Mouse (Mus musculus) heart, embryonic 15.5 days (tissue): Measurements from ENCODE around the gene Rps2. TPM values are rescaled to one million over a fixed set of nuclear protein-coding genes. Genes with fewer than 3 reads are reported as not detected.

Experiments
- ATAC-seq: fragments of 200-750 bp; cut with Nextera tagmentation; replicated peaks from 2 replicates; pipeline ENCODE4 v1.8.0; 2017; ENCODE audit warnings: low read depth, moderate TSS enrichment; ENCODE audit not compliant: insufficient number of reproducible peaks, insufficient read depth, low FRiP score
- H3K27ac ChIP-seq: fragments of 300-500 bp; sonication (generic); 2 replicates; pipeline ENCODE4 v1.5.1; 2015; ENCODE audit warnings: mild to moderate bottlenecking, inconsistent platforms
- H3K27me3 ChIP-seq: fragments of 300-500 bp; sonication (generic); 2 replicates; pipeline ENCODE4 v1.6.1; 2015; ENCODE audit warnings: inconsistent platforms
- H3K36me3 ChIP-seq: fragments of 300-500 bp; sonication (generic); 2 replicates; pipeline ENCODE4 v1.6.1; 2015; ENCODE audit warnings: mild to moderate bottlenecking, inconsistent platforms
- H3K4me1 ChIP-seq: fragments of 300-500 bp; sonication (generic); replicated peaks from 2 replicates; pipeline ENCODE4 v1.6.1; 2015; ENCODE audit warnings: inconsistent platforms
- H3K4me2 ChIP-seq: fragments of 300-500 bp; sonication (generic); 2 replicates; pipeline ENCODE4 v1.6.1; 2015; ENCODE audit warnings: inconsistent platforms, mild to moderate bottlenecking, moderate library complexity
- H3K4me3 ChIP-seq: fragments of 300-500 bp; sonication (generic); 2 replicates; pipeline ENCODE4 v1.5.1; 2015; ENCODE audit warnings: mild to moderate bottlenecking, inconsistent platforms
- H3K9ac ChIP-seq: fragments of 300-500 bp; sonication (generic); 2 replicates; pipeline ENCODE4 v1.6.1; 2015; ENCODE audit warnings: mild to moderate bottlenecking, inconsistent platforms
- H3K9me3 ChIP-seq: fragments of 300-500 bp; sonication (generic); replicated peaks from 2 replicates; pipeline ENCODE4 v1.6.1; 2016; ENCODE audit warnings: inconsistent platforms
- WGBS: fragments of 180-500 bp; shearing (Covaris S2); methylation state at CpG from one replicate; pipeline ENCODE4 v1.1.7; 2015; ENCODE audit warnings: mixed read lengths; 5-methylcytosine and 5-hydroxymethylcytosine counted together
- polyA plus RNA-seq: library from polyadenylated mRNA; unstranded; fragments of >200 nt; fragmentation: Nextera tagmentation; extraction: Ambion mirVana; gene quantifications from 2 replicates; pipeline ENCODE4 v1.2.1, GENCODE M21; 2015

The Rps2 gene
- polyA plus RNA-seq, 1 experiment from 2014 or later: 770 TPM

- ATAC-seq: no peak
- no peaks in the 10 kb centered on the region for H3K9me3 ChIP-seq
- 16% methylated on average over 4 of the region's 4 CpGs for WGBS
- no peak overlapping the region for H3K4me3 ChIP-seq
- H3K27ac ChIP-seq: no peak overlapping the region
- no peak overlapping the region for H3K9ac ChIP-seq
- no peaks in the 10 kb centered on the region for H3K36me3 ChIP-seq
- H3K27me3 ChIP-seq: peaks cover 62% of the 10 kb centered on the region
- no peak overlapping the region for H3K4me2 ChIP-seq
- peaks cover 20% of the 10 kb centered on the region for H3K4me1 ChIP-seq
Observed at GRCm38 (mm10) chr17:24751528-24751927, 33.6 kb downstream of the Rps2 start.

- H3K4me3 ChIP-seq: peak within 1 kb of the TSS; percentile 61
- WGBS: 2% methylated on average over 45 of the region's 82 CpGs
- no peaks in the 10 kb centered on the region for H3K36me3 ChIP-seq
- no peaks in the 10 kb centered on the region for H3K9me3 ChIP-seq
- H3K27ac ChIP-seq: no peak within 1 kb of the TSS
- H3K27me3 ChIP-seq: peaks cover 61% of the 10 kb centered on the region
- peak within 1 kb of the TSS; percentile 98 for H3K4me2 ChIP-seq
- H3K9ac ChIP-seq: peak within 1 kb of the TSS; percentile 47
- H3K4me1 ChIP-seq: peaks cover 20% of the 10 kb centered on the region
- ATAC-seq: peak; percentile 83
Observed at GRCm38 (mm10) chr17:24752415-24753394, 34.8 kb downstream of the Rps2 start, which contains the start of gene Hs3st6. Gene Hs3st6, plus strand, starts transcription at chr17:24752988.

DNA sequence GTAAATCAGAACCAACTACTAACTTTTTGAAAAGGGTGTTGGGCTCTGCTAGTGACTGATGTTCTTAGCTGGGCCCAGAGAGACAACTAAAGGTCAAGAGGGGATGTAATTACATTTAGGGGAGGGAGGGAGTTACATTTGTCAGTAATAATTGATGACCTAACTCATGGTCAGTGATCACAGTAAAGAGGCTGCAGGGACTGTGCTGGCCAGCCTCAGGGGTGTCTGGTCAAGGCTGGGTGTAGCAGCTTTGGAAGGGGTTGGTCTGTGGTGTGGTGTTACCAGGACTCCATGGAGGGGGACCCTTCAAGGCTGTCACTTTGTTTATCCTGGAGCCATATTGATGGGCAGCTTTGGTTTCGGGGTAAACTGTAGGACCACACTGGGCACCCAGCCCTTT lies 39.5 kb downstream of the Rps2 start:
- 91% methylated on average over 1 of the region's 1 CpGs for WGBS
- no peak for ATAC-seq
- Histone ChIP-seq H3K4me3 (no peak overlapping the region), H3K4me1 (peaks cover 20% of the 10 kb centered on the region), H3K27me3 (peaks cover 37% of the 10 kb centered on the region), H3K9me3 (no peaks in the 10 kb centered on the region), H3K36me3 (no peaks in the 10 kb centered on the region), H3K27ac (no peak overlapping the region), H3K9ac (no peak overlapping the region), H3K4me2 (no peak overlapping the region)

- 0 out of 2 replicates have a peak, but pooled peaks cover 9% of the 10 kb centered on the region for H3K4me1 ChIP-seq
- WGBS: 62% methylated on average over 5 of the region's 5 CpGs
- no peaks in the 10 kb centered on the region for H3K36me3 ChIP-seq
- peaks cover 4% of the 10 kb centered on the region; the same call in 1 of the 2 replicates for H3K27me3 ChIP-seq
- no peak overlapping the region for H3K27ac ChIP-seq
- no peaks in the 10 kb centered on the region for H3K9me3 ChIP-seq
- no peak overlapping the region for H3K9ac ChIP-seq
- H3K4me2 ChIP-seq: no peak overlapping the region
- ATAC-seq: no peak
- H3K4me3 ChIP-seq: no peak overlapping the region
Observed at GRCm38 (mm10) chr17:24761121-24761520, 43.2 kb downstream of the Rps2 start.

- Histone ChIP-seq H3K27ac (no peak overlapping the region), H3K4me3 (no peak overlapping the region), H3K4me1 (0 out of 2 replicates have a peak, but pooled peaks cover 12% of the 10 kb centered on the region), H3K9ac (no peak overlapping the region), H3K27me3 (0 out of 2 replicates have a peak, but pooled peaks cover 4% of the 10 kb centered on the region), H3K4me2 (peak overlapping the region; percentile 2; the same call in 1 of the 2 replicates), H3K9me3 (no peaks in the 10 kb centered on the region), H3K36me3 (no peaks in the 10 kb centered on the region)
- ATAC-seq: no peak
- 38% methylated on average over 21 of the region's 22 CpGs for WGBS
Observed at GRCm38 (mm10) chr17:24765016-24765905, 47.3 kb downstream of the Rps2 start.

GRCm38 (mm10) chr17:24766266-24766875 lies 48.5 kb downstream of the Rps2 start:
- Histone ChIP-seq H3K27me3 (0 out of 2 replicates have a peak, but pooled peaks cover 4% of the 10 kb centered on the region), H3K36me3 (no peaks in the 10 kb centered on the region), H3K4me3 (no peak overlapping the region), H3K4me2 (no peak overlapping the region), H3K9me3 (no peaks in the 10 kb centered on the region), H3K9ac (no peak overlapping the region), H3K27ac (no peak overlapping the region), H3K4me1 (0 out of 2 replicates have a peak, but pooled peaks cover 12% of the 10 kb centered on the region)
- WGBS: 25% methylated on average over 12 of the region's 12 CpGs
- ATAC-seq: no peak

- no peaks in the 10 kb centered on the region for H3K36me3 ChIP-seq
- H3K4me2 ChIP-seq: no peak overlapping the region
- H3K4me3 ChIP-seq: no peak overlapping the region
- H3K9ac ChIP-seq: no peak overlapping the region
- 0 out of 2 replicates have a peak, but pooled peaks cover 8% of the 10 kb centered on the region for H3K4me1 ChIP-seq
- H3K27ac ChIP-seq: no peak overlapping the region
- no peaks in the 10 kb centered on the region for H3K9me3 ChIP-seq
- ATAC-seq: no peak
- H3K27me3 ChIP-seq: 0 out of 2 replicates have a peak, but pooled peaks cover 4% of the 10 kb centered on the region
- 37% methylated on average over 3 of the region's 3 CpGs for WGBS
Observed at GRCm38 (mm10) chr17:24769146-24769545, 51.2 kb downstream of the Rps2 start.

Other genes with a start within 250 kb of the Rps2 start
- 20.5 and 29.1 TPM in 2 replicates for gene E4f1, start 247.8 kb upstream of the Rps2 start, polyA plus RNA-seq
- gene Pgp, start 247.7 kb upstream of the Rps2 start, polyA plus RNA-seq: 60.5 and 63.0 TPM in 2 replicates
- 0.18 TPM in 1 of 2 replicates, not detected in the other for gene Bricd5, start 244.2 kb upstream of the Rps2 start, polyA plus RNA-seq
- gene Mlst8, start 239.0 kb upstream of the Rps2 start, polyA plus RNA-seq: 15.2 and 18.8 TPM in 2 replicates
- 0.39 and 0.94 TPM in 2 replicates for gene Caskin1, start 229.5 kb upstream of the Rps2 start, polyA plus RNA-seq
- 59.2 and 84.9 TPM in 2 replicates for gene Traf7, start 190.2 kb upstream of the Rps2 start, polyA plus RNA-seq
- 0.97 and 1.2 TPM in 2 replicates for gene Rab26, start 183.9 kb upstream of the Rps2 start, polyA plus RNA-seq
- gene Pkd1, start 168.3 kb upstream of the Rps2 start, polyA plus RNA-seq: 12.4 and 21.1 TPM in 2 replicates
- 39.0 and 56.0 TPM in 2 replicates for gene Tsc2, start 85.5 kb upstream of the Rps2 start, polyA plus RNA-seq
- 7.7 and 10.9 TPM in 2 replicates for gene Nthl1, start 85.4 kb upstream of the Rps2 start, polyA plus RNA-seq
- 55.5 and 61.4 TPM in 2 replicates for gene Slc9a3r2, start 67.8 kb upstream of the Rps2 start, polyA plus RNA-seq
- gene Npw, start 59.7 kb upstream of the Rps2 start, polyA plus RNA-seq: 0.26 TPM in 1 of 2 replicates, not detected in the other
- 12.5 and 18.1 TPM in 2 replicates for gene Zfp598, start 48.4 kb upstream of the Rps2 start, polyA plus RNA-seq
- 0.44 and 3.0 TPM in 2 replicates for gene Syngr3, start 28.2 kb upstream of the Rps2 start, polyA plus RNA-seq
- gene Gfer, start 22.0 kb upstream of the Rps2 start, polyA plus RNA-seq: 26.3 and 26.8 TPM in 2 replicates
- gene Noxo1, start 21.9 kb upstream of the Rps2 start, polyA plus RNA-seq: 0.94 and 1.3 TPM in 2 replicates
- gene Tbl3, start 10.5 kb upstream of the Rps2 start, polyA plus RNA-seq: 34.4 and 50.9 TPM in 2 replicates
- gene Rnf151, start 53 bp upstream of the Rps2 start, polyA plus RNA-seq: 0.13 TPM in 1 of 2 replicates, not detected in the other
- gene Ndufb10, start 6.4 kb downstream of the Rps2 start, polyA plus RNA-seq: 410 and 528 TPM in 2 replicates
- gene Rpl3l, start 9.7 kb downstream of the Rps2 start, polyA plus RNA-seq: 1.4 and 1.6 TPM in 2 replicates
- 21.4 and 25.6 TPM in 2 replicates for gene Msrb1, start 18.5 kb downstream of the Rps2 start, polyA plus RNA-seq
- 0.33 and 0.37 TPM in 2 replicates for gene Hs3st6, start 34.9 kb downstream of the Rps2 start, polyA plus RNA-seq
- gene Meiob, start 86.2 kb downstream of the Rps2 start, polyA plus RNA-seq: not detected in 2 replicates
- gene Hagh, start 122.0 kb downstream of the Rps2 start, polyA plus RNA-seq: 56.7 TPM in 2 replicates
- 39.8 and 49.1 TPM in 2 replicates for gene Fahd1, start 132.2 kb downstream of the Rps2 start, polyA plus RNA-seq
- gene Igfals, start 147.9 kb downstream of the Rps2 start, polyA plus RNA-seq: 0.19 and 0.23 TPM in 2 replicates
- 28.6 and 42.8 TPM in 2 replicates for gene Nubp2, start 168.2 kb downstream of the Rps2 start, polyA plus RNA-seq
- 22.7 and 30.6 TPM in 2 replicates for gene Spsb3, start 168.5 kb downstream of the Rps2 start, polyA plus RNA-seq
- 16.6 and 21.3 TPM in 2 replicates for gene Eme2, start 177.0 kb downstream of the Rps2 start, polyA plus RNA-seq
- gene Mrps34, start 177.0 kb downstream of the Rps2 start, polyA plus RNA-seq: 74.7 and 78.0 TPM in 2 replicates
- 32.2 and 36.5 TPM in 2 replicates for gene Nme3, start 178.4 kb downstream of the Rps2 start, polyA plus RNA-seq
- 23.2 and 28.2 TPM in 2 replicates for gene Mapk8ip3, start 218.9 kb downstream of the Rps2 start, polyA plus RNA-seq
- 73.4 and 100 TPM in 2 replicates for gene Jpt2, start 242.6 kb downstream of the Rps2 start, polyA plus RNA-seq